Mouse (Mus musculus) lung, postnatal 10 days (tissue): ENCODE results near the gene Hacl1.

Experiments used
- DNase-seq: peaks from one replicate; pipeline ENCODE4 v3.0.0; 2021

Hacl1 gene

DNA sequence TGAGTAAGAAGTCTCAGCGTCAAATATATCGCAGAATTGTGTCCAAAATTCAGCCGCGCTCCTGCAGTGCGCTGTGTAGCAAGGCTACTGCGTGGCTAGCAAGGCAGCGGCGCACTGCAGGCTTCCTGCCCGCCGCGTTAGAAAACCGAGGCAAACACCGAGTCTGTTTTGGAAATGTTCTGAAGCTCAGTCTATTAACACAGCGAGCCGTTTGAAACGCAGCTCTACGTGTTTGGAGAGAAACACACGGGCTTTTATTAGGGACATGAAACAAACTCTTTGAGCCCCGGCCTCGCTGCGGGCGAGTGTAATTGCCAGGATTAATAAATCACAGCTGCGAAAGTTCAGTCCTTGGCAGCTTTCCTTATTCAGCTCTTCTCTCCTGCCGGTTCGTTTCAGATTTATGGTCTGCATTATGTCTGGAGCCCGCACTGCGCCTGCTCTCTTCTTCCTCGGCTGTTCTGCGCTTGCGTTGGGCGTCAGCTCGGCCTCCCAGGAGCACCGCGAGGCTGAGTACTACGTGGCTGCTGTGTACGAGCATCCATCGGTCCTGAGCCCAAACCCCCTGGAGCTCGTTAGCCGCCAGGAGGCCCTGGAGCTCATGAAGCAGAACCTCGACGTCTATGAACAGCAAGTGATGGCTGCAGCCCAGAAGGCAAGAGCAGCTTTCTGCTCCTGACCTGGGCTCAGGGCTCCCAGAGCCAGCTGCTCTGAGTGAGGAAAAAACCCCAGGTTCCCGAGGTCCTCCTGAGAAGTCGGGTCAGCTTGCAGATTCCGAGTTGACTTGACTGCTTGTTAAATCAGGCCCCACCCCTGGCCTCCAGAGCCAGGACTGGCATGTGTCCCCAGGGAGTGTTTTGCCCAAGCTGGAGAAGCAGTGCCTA is 20.8 kb upstream of the Hacl1 start:
- peak; percentile 92 for DNase-seq

- DNase-seq = no peak
Observed at GRCm38 (mm10) chr14:31660312-31661093, 19.4 kb upstream of the Hacl1 start.

- peak; percentile 63 for DNase-seq
Observed at GRCm38 (mm10) chr14:31659501-31660181, 18.6 kb upstream of the Hacl1 start.

DNA sequence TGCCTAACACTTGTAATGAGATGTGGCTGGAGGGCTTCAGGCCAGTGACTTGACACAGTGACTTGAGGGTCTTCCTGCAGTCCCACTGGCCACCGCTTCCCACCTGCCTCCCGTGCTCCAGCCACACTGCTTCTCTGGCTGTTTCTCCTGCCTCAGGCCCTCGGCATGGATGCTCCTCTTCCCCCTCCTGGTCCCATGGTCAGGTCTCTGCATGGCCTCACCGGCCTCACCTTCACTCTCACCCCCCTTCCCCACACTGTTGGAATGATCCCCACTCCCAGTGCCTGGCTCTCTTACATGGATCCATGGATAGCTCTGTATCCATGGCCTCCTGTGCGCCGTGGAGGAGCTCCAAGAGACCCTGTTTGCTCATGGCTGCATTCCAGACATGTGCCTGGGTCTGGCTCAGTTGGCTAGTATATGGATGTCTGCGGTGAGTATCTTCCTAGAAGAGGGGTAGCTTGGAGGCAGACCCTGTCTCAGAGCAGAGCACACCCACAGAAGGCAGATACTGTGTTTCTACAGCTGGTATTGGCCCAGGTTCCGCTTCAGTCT is 17.1 kb upstream of the Hacl1 start:
- DNase-seq = no peak

DNA sequence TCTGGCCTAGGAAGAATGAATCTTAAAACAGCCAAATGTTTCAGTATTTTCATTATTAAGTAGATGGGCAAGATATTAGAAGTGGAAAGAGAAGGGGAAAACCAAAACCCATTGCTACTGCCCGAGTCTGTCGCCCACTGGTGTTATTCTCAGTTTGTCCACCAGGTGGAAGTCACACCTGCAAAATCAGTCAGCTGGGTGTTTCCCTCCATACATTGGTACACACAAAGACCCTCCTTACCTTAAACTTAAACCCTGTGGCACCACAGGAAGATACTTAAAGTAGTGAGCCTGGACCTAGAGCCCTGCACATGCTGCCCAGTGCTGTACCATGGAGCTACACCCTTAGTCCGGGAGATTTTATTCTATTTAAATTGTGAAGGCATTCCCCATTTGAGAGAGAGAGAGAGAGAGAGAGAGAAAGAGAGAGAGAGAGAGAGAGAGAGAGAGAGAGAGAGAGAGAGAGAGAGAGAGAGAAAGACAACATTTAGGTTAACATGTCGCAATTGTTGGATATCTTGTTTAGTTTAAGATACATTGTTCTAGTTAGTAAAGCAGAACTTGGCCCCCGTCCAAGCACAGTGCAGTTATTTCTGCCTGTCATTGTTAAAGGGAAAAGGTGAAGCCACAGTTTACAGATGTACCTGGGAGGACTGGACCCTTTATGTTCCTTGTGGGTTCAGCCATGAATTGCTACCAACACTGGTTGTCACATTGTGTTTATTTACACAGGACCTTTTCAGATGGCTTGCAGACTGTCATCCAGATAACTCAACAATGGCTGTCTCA is 16.0 kb upstream of the Hacl1 start:
- DNase-seq = peak; percentile 80

GRCm38 (mm10) chr14:31656386-31656785 is 15.3 kb upstream of the Hacl1 start:
- DNase-seq = no peak

- DNase-seq = no peak
Observed at GRCm38 (mm10) chr14:31655406-31655805, 14.3 kb upstream of the Hacl1 start.

DNA sequence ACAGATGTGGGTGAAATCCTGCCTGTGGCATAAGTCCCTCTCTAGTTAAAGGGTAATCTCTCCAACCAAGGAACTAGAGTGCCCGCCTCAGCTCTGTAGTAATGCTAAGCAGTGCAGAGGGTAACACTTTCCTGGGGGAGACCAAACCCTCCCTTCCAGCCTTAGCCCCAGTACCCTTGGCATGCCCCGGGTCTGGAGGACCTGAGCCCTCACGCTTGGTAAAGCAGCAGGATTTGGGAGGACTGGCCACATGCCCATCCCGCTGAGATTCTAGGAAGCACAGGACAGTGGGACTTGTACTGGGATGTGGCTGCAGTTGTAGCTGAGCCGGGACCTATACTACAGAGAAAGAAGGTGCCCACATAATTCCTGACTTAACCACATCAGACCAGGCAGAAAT is 13.7 kb upstream of the Hacl1 start:
- DNase-seq = no peak

GRCm38 (mm10) chr14:31653101-31653875 is 12.2 kb upstream of the Hacl1 start:
- DNase-seq = no peak

DNA sequence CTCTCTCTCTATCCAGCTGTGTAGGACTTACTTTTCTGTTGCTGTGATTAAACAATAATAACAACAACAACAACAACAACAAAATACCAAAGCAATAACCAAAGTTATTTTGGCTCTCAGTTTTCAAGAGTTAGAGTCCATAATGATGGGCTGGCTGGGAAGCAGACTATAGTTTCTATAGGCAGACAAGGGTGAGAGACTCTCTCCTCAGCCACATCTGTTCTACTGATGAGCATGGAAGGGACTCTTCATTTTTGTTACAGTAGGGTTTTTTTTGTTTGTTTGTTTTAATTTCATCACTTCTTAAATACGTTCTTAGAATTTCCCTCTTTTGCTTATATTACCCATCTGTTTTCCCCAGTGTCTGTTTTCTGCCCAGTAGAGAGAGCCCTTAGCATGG is 11.5 kb upstream of the Hacl1 start:
- DNase-seq = no peak

- no peak for DNase-seq
Observed at GRCm38 (mm10) chr14:31652106-31652505, 11.0 kb upstream of the Hacl1 start.

DNA sequence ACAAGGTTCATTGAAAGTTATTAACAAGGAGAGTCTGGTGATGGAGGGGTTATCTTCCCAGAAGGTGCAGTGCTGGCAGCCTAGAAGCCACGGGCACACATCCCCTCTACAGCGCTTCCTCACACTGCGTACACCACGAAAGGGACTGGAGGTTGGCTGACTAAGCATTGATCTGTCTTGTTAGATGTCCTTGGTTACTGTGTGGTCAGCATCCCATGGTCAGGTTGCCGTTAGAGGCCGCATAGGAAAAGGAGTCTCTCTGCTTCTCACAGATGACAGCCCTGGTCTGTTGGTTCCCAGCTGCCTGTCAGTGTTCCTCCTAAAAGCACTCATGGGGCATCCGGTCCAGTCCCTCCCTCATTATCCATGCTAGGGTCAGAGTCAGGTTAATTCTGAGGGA is 10.1 kb upstream of the Hacl1 start:
- DNase-seq = no peak

DNA sequence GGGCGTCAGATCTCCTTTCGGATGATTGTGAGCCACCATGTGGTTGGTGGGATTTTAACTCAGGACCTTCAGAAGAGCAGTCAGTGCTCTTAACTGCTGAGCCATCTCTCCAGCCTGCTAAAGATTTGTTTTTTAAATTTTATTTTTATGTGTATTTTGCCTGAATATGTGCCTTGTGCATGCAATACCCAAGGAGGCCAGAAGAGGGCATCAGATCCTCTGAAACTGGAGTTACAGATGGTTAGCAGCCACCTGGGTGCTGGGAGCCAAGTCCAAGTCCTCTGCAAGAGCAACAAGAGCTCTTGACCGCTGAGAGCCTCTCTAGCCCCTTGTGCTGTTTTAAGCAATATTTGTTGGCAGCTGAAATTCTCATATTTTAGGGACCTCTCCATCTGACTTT is 9.3 kb upstream of the Hacl1 start:
- DNase-seq = no peak

GRCm38 (mm10) chr14:31647991-31648390 is 6.9 kb upstream of the Hacl1 start:
- DNase-seq = no peak

DNA sequence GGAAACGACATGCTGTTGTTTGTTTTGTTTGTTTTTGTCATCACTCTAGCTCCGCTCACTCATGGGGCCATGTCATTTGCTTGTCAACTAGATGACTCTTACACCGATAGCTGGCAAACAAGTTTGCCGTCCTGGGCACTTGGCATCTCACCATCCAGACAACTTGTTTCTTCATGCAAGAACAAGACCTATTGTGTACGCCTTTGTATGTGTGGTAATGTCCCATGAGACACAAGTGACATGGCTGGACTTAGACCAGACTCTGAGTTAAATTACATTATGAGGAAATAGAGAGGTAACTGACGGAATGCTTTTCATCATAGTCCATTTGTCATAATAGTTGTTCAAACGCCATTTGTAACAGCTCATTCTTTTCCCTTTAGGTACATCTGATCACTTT is 4.8 kb upstream of the Hacl1 start:
- no peak for DNase-seq

DNA sequence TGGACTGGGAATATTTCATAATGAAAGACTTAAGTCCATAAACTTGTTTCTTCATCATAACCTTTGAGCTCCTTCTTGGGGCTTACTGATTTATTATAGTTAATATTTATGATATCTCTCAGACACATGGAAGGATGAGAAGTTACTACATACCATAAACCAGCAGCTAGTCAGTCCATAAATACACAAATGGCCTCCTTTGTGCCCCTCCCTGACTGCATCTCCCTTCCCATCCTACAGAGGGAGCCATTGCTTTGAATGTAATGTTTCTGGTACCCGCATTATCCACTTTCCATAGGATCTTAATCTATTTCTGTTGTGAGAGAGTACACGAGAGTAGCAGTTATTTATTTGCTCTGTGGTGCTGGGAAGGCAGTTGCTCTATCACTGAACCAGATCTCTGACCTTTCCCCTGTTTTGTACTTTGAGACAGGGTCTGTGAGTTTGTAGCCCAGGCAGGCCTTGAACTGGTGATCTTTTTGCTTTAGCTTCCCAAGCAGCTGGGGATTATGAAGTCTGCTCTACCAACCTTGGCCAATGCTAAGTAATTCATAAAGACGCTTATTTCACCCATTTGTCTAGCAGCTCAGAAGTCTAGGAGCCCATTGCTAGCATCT is 4.0 kb upstream of the Hacl1 start:
- no peak for DNase-seq

DNA sequence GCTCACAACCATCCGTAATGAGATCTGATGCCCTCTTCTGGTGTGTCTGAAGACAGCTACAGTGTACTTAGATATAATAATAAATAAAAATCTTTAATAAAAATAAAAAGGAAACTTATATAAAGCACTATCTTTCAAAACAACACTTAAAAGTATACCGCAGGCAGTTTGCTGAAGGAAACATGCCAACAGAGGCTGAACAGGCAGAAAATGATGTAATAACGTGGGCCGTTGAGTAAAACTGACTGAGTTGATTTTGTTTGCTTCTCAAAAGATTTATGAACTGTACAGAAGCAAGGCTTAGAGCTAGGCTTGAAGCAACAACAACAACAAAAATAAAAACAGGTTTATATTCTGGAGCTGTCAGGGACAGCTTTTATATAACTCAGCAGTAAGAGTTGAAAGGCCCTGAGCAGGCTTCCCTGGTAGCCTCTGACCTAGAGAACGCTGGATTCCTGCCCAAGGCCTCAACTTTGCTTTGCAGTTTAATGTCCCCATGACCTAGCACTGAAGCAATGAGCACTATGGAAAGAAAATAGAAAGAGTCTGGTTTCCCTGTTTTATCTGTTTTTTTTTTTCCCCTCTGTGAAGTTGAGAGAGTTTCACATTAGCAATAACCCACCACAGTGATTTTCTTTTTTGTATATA is 3.2 kb upstream of the Hacl1 start:
- DNase-seq = no peak

DNA sequence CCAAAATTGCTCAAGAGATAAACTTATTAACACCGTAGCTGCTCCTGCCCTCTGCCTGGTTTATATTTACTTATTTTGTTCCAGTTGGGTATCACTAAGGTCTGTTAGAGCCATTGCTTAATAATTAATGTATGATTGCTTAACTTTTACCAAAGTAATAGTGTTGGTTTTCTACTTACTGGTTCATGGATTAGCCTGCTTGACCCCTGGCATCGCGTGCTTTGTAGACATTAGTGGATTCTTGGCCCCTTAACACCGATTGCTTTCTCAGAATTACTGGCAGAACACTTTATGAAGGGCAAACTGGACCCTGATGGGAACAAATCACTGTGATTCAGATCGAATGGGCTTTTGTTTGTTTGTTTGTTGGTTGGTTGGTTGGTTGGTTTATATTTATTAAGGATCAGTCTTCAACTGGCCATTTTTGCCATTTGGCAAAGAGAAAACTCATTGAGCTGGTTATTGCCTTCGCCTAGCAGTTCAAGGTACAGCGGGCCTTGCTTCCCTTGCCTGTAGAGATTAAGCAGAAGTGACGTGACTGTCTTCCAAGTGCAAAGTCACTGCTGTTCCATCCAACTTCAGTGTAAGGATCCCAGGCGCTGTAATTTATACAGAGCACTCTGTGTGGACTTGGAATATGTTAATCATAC is 545 bp upstream of the Hacl1 start:
- no peak for DNase-seq

DNA sequence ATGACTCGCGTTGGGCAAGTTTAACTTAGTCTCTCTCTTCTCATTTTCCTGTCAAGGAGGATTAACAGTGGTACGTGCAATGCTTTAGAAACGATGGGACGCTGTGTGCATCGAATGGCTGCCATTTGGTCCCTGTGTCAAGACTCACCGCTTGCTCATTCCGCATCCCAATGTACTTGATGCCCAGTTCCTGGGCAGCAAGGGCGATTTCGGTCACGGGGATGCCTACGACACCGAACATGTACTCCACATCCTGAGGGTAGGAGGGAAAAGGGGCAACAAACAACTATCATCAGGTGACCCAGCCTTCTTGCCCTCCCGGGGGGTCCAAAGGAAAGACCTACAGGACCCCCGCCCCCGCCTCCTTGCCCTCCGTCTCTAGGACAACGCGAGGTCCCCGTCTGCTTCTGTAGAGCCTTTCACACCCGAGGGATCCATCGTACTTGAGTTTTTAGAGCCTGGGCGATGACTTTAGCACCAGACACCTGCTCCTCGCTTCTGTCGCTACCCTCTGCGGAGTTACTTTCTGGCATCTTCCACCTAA is 668 bp downstream of the Hacl1 start, which contains the start of gene Gm49387:
Gene Gm49387 (minus strand): TSS at position 533 of the 544 bp plus-strand sequence.
- no peak for DNase-seq

GRCm38 (mm10) chr14:31630677-31631076 is 10.4 kb downstream of the Hacl1 start:
- DNase-seq = no peak
